Mouse (Mus musculus) adrenal gland, adult 8-10 months (tissue): ENCODE measurements around the gene Cep112. TPM values are rescaled to one million over a fixed set of nuclear protein-coding genes. Genes with fewer than 3 reads are reported as not detected.

Source experiments
- DNase-seq: peaks from one replicate; pipeline ENCODE4 v3.0.0; 2022
- total RNA-seq, 4 experiments: library from RNA; stranded (reverse); gene quantifications; 2 replicates each; pipeline ENCODE4 v1.2.4; 2022

Cep112 gene
- total RNA-seq, 4 experiments from 2014 or later = 5.7 to 19.4 (median 15.1) TPM

GRCm38 (mm10) chr11:108449811-108450210, 24.8 kb downstream of the Cep112 start:
- DNase-seq = peak; percentile 42

- DNase-seq = no peak
Observed at GRCm38 (mm10) chr11:108459599-108459998, 34.6 kb downstream of the Cep112 start.

- no peak for DNase-seq
Observed at GRCm38 (mm10) chr11:108464138-108464537, 39.1 kb downstream of the Cep112 start.

- no peak for DNase-seq
Observed at GRCm38 (mm10) chr11:108464715-108465301, 39.8 kb downstream of the Cep112 start.

- peak; percentile 12 for DNase-seq
Observed at GRCm38 (mm10) chr11:108475738-108476137, 50.7 kb downstream of the Cep112 start.

GRCm38 (mm10) chr11:108476226-108476625, 51.2 kb downstream of the Cep112 start:
- no peak for DNase-seq

- no peak for DNase-seq
Observed at GRCm38 (mm10) chr11:108483976-108484375, 59.0 kb downstream of the Cep112 start.

- DNase-seq = no peak
Observed at GRCm38 (mm10) chr11:108488256-108488655, 63.3 kb downstream of the Cep112 start.

GRCm38 (mm10) chr11:108489863-108490262, 64.9 kb downstream of the Cep112 start:
- DNase-seq = no peak

- no peak for DNase-seq
Observed at GRCm38 (mm10) chr11:108508190-108508589, 83.2 kb downstream of the Cep112 start.

GRCm38 (mm10) chr11:108527725-108528363, 102.9 kb downstream of the Cep112 start:
- no peak for DNase-seq

GRCm38 (mm10) chr11:108532901-108533300, 107.9 kb downstream of the Cep112 start:
- DNase-seq = no peak

- no peak for DNase-seq
Observed at GRCm38 (mm10) chr11:108534014-108534413, 109.0 kb downstream of the Cep112 start.

- no peak for DNase-seq
Observed at GRCm38 (mm10) chr11:108552997-108553622, 128.1 kb downstream of the Cep112 start.

- DNase-seq = no peak
Observed at GRCm38 (mm10) chr11:108553881-108554280, 128.9 kb downstream of the Cep112 start.

GRCm38 (mm10) chr11:108558544-108558943, 133.6 kb downstream of the Cep112 start:
- DNase-seq = no peak

GRCm38 (mm10) chr11:108559506-108559905, 134.5 kb downstream of the Cep112 start:
- no peak for DNase-seq

GRCm38 (mm10) chr11:108562076-108562475, 137.1 kb downstream of the Cep112 start:
- no peak for DNase-seq

- DNase-seq = peak; percentile 40
Observed at GRCm38 (mm10) chr11:108586551-108587184, 161.7 kb downstream of the Cep112 start.

- no peak for DNase-seq
Observed at GRCm38 (mm10) chr11:108593207-108593958, 168.4 kb downstream of the Cep112 start.

- no peak for DNase-seq
Observed at GRCm38 (mm10) chr11:108593959-108594579, 169.1 kb downstream of the Cep112 start.

- DNase-seq = no peak
Observed at GRCm38 (mm10) chr11:108605301-108605700, 180.3 kb downstream of the Cep112 start.
